Mouse (Mus musculus): ENCODE data around the gene Rassf3. TPM values are rescaled to one million over a fixed set of nuclear protein-coding genes. Genes with fewer than 3 reads are reported as not detected.
A peak's percentile ranks its signal among the peaks of the same experiment; 100 is the strongest.

Rassf3 gene
- polyA plus RNA-seq, 1 experiment: 37.5 TPM

DNA sequence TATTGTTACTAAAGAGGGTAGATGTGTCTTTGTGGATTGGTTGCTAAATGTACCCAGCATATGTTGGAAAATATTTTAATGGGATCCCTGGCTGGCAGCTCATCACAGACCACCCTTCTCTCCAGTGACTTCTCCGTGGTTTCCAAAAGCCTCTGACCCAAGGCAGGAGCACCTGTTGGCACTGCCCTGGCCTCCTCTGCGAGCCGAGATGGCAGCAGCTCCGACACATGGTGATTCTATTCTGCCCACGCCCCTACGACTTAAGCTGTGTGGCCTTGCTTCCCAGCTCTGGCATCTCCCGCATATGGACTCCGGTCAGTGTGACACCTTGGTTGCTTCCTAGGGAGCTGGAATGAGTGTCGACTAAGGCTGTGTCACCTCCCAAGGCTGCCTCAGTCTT, 73.0 kb downstream of the Rassf3 start:
- DNase-seq (ENCODE audit: low read depth): no peak

GRCm38 (mm10) chr10:121401005-121401404, 75.1 kb downstream of the Rassf3 start:
- DNase-seq (ENCODE audit: low read depth): no peak

DNA sequence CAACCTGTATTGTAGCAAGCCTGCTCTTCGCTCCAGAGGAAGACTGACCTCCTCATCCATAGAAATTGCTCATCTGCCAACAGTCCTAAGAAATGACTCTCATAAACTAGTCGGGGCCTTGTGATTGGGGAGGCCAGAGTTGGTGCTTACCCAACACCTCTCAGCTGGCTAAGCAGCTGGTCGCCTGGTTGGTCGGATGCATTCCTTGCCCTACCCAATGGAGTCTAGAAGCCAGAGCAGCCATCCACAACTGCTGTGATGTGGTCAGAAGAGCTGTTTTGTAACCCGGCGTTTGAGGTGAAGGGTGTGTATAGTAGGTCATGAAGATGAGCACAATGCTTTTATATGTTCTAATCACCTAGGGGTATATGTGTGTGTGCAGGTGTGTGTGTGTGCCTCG, 77.5 kb downstream of the Rassf3 start:
- DNase-seq (ENCODE audit: low read depth): no peak

DNA sequence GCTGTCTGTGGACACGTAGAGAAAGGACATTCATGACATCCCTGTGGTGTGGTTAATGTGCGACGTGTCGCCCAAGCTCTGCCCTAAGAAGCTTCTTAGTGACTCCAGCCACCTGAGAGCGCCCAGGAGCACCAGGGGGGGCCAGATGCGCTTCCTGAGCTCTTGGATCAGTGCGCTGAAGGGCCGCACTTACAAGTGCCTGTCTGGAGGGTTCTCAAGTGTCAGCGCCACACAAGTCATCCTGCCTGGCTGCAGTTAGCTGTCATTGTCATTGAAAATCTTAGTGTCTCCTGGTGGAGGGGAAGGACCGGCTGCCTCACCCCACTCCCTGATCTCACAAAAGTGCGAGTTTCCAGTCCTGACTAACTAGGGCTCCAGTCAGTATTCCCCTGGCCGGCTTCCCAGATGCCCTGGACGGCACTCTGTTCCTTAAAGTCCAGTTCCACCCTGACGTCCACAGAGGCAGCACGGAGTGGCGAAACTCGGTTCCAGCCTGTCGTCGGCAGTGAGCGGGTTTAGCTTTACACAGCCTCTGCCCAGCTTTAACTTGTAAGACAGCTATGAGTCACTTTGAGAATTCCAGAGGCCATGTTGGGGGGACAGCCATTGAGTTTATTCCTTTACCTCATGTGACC, 80.5 kb downstream of the Rassf3 start:
- DNase-seq (ENCODE audit: low read depth): no peak

GRCm38 (mm10) chr10:121394789-121395325, 81.3 kb downstream of the Rassf3 start:
- DNase-seq (ENCODE audit: low read depth): no peak

GRCm38 (mm10) chr10:121394270-121394669, 81.9 kb downstream of the Rassf3 start:
- DNase-seq (ENCODE audit: low read depth): no peak

DNA sequence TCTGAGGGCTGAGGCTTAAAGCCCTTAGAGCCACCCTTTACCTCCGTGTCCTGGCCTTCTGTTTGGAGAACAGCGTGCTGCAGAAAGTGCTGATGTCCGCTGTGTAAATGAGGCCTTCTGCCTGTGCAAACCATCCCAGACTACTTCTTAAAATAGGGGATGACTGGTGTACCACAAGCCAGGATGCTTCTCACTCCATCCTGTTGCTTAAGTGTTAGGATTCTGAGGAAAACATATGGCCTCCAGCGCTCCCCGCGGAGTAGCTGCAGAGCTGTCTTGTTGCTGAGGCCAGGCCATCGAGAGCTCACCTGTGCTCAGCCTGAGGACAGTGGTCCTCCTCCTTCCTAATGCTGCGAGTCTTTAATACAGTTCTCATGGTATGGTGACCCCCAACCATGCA, 84.2 kb downstream of the Rassf3 start:
- DNase-seq (ENCODE audit: low read depth): no peak

DNA sequence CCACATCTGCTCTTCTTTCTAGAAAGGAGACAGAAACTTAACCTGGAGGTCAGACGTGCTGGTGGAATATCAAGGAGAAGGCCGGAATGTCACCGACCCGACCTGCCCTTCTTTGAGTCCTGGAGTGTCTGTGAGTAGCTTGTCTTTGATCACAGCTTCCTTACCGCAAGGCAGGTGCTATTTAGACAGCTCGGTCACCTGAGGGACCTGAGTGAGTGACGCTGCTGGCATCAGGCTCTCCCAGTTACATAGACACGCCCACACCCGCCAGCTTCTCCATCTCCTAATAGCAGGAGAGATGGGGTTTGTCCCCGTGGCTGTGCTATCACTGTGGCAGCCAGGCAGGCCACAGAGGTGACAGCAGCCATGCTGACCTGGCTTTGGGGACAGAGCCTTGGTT, 85.5 kb downstream of the Rassf3 start:
- DNase-seq (ENCODE audit: low read depth): no peak

GRCm38 (mm10) chr10:121386347-121386746, 89.8 kb downstream of the Rassf3 start:
- DNase-seq (ENCODE audit: low read depth): no peak

GRCm38 (mm10) chr10:121385695-121386094, 90.5 kb downstream of the Rassf3 start:
- DNase-seq (ENCODE audit: low read depth): no peak

DNA sequence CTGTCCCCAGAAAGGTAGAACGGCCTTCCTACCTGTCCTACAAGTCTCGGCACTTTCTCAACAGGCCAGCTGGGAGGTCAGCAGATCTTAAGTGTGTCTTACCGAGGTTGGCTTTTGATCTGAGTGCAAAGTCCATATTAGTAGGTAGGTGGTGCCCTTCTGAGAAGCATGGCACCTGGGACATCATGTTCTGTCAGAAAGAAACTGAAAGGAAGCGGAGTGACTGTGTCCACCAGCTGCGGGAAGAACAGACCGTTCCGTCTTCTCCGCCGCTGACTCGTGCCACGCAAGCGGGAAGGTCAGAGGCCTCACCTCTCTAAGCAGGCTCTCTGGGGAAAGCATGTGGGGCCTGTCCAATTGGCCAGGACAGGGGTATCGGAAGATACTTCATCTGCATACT, 91.4 kb downstream of the Rassf3 start:
- DNase-seq (ENCODE audit: low read depth): no peak

- DNase-seq (ENCODE audit: low read depth): no peak
These were observed 94.9 kb downstream of the Rassf3 start for GRCm38 (mm10) chr10:121381280-121381679.

GRCm38 (mm10) chr10:121379387-121379786, 96.8 kb downstream of the Rassf3 start:
- DNase-seq (ENCODE audit: low read depth): no peak

GRCm38 (mm10) chr10:121376530-121377271, 99.4 kb downstream of the Rassf3 start:
- peak; percentile 56 for DNase-seq (ENCODE audit: low read depth)

GRCm38 (mm10) chr10:121375649-121376493, 100.3 kb downstream of the Rassf3 start:
- no peak for DNase-seq (ENCODE audit: low read depth)

DNA sequence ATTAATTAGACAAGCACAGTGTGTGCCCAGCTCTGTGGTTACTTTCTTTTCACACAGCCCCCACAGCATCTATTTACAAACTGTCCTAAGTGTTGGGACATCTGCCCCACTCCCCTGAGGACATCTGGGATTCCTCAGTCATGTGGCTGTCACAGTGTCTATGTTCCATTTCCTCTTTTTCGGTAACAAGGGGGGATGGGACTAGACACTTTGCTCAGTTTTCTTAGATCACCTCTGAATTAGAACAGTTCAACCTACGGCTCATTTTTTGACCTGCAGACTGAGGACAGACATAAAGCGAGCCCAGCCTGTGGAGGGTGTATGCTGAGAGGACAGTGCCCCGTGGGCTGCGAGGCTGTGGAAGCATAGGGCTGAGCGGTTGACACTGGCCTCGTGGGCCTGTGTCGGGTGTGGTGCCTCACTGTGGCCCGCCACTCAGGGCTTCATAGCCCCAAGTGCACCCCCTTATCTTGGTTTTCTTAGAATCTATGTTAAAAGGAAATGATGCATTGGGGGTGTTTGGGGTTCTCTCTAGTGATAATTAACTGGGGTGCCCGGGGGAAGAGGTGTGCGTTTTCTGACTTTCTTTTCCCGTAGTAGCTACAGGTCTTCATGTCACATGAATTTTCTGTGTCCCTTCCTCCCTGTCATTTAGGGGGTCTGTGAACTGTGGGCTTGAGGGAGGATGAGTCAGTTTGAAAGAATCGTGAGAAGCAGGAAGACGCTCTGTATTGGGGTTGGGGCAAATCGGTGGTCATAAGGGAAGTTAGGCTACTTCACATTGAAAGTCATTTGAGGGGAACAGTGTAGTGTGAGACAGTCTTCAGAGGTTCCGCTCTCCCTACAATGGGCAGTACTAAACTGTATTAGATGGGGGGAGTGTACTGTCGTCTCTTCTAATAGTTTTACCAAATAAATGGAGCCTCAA, 101.2 kb downstream of the Rassf3 start:
- no peak for DNase-seq (ENCODE audit: low read depth)

DNA sequence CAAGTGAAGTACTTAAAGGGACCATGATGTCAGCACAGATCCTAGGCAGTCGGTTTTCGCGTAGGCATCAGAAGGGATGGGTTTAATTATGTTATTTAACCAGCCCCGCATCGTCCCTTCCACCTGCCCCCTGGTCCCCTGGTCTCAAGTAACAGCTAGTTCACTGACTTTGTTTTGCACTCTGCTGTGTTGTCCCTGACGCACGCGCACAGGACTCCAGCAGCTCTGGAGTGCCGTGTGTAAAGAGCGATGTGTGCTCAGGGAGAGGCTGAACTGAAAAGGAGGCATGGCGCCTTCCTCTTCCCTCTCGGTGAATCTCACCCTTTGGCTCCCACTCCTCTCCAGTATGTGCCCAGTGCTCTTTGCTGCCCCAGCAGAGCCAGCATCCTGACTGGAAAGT, 102.1 kb downstream of the Rassf3 start:
- DNase-seq (ENCODE audit: low read depth): no peak

DNA sequence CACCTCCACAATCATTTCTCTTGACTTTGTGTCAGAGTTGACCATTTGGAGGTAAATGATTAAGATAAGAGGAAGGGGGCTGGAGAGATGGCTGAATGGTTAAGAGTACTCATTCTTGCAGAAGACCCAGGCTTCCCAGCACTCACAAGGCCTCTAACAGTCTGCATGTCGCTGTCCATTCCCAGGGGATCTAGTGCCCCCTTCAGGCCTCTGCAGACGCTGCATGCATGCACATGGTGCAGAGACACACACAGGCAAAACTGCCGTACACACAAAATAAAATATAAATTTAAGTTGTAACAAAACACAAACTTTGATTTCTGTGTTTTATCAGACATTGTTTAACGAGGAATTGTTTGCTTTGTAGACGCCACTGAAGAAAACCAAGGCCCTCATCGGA, 105.4 kb downstream of the Rassf3 start:
- DNase-seq (ENCODE audit: low read depth): no peak

GRCm38 (mm10) chr10:121368783-121369465, 107.2 kb downstream of the Rassf3 start:
- DNase-seq (ENCODE audit: low read depth): no peak

- no peak for DNase-seq (ENCODE audit: low read depth)
These were observed 108.4 kb downstream of the Rassf3 start for GRCm38 (mm10) chr10:121367780-121368179.

DNA sequence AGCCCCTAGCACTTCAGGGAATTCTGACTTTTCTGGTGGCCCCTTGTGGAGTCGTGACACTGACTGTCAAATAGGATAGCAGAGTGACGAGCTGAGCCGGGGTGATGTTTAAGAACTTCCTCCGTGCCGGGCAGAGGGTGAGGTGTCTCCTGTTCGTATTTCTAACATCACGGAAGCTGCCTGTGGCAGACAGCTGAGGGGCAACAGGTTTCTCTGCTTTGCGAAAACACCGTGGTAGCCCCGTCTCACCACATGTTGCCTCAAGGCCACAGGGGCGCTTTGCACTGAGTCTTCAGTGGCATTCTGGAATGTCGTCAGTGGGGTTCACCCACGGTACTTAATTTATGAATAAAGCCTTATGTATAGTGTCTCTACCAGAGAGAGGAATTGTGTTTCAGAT, 108.9 kb downstream of the Rassf3 start:
- no peak for DNase-seq (ENCODE audit: low read depth)
